Mouse (Mus musculus) kidney, embryonic 14.5 days (tissue): ENCODE results near the gene Eaf1. TPM values are rescaled to one million over a fixed set of nuclear protein-coding genes. Genes with fewer than 3 reads are reported as not detected.
A peak's percentile ranks its signal among the peaks of the same experiment; 100 is the strongest.

Experiments used
- ATAC-seq: fragments of 200-750 bp; cut with Nextera tagmentation; 2 replicates; pipeline ENCODE4 v1.8.0; 2017; ENCODE audit warnings: moderate number of reproducible peaks, mild to moderate bottlenecking, moderate TSS enrichment, moderate library complexity; ENCODE audit not compliant: low FRiP score, low TSS enrichment
- H3K27ac ChIP-seq: fragments of 300-500 bp; sonication (generic); 2 replicates; pipeline ENCODE4 v1.5.1; 2014; ENCODE audit warnings: low read depth, mild to moderate bottlenecking, low read length, moderate library complexity, mixed read lengths
- H3K27me3 ChIP-seq: fragments of 300-500 bp; sonication (generic); 2 replicates; pipeline ENCODE4 v1.6.1; 2014; ENCODE audit warnings: mild to moderate bottlenecking, low read length; ENCODE audit not compliant: control insufficient read depth, insufficient read depth
- H3K36me3 ChIP-seq: fragments of 300-500 bp; sonication (generic); 2 replicates; pipeline ENCODE4 v1.6.1; 2014; ENCODE audit warnings: low read length, mixed read lengths; ENCODE audit not compliant: control insufficient read depth, insufficient read depth
- H3K4me1 ChIP-seq: fragments of 300-500 bp; sonication (generic); 2 replicates; pipeline ENCODE4 v1.6.1; 2014; ENCODE audit warnings: low read length, mixed read lengths; ENCODE audit not compliant: control insufficient read depth, insufficient read depth
- H3K4me2 ChIP-seq: fragments of 300-500 bp; sonication (generic); replicated peaks from 2 replicates; pipeline ENCODE4 v1.6.1; 2014; ENCODE audit warnings: low read depth, mild to moderate bottlenecking, low read length
- H3K4me3 ChIP-seq: fragments of 300-500 bp; sonication (generic); 2 replicates; pipeline ENCODE4 v1.5.1; 2014; ENCODE audit warnings: mild to moderate bottlenecking, low read length
- H3K9ac ChIP-seq: fragments of 300-500 bp; sonication (generic); 2 replicates; pipeline ENCODE4 v1.6.1; 2014; ENCODE audit warnings: low read depth, mild to moderate bottlenecking, low read length, moderate library complexity
- H3K9me3 ChIP-seq: fragments of 300-500 bp; sonication (generic); 2 replicates; pipeline ENCODE4 v1.6.1; 2016; ENCODE audit warnings: low read length; ENCODE audit not compliant: control insufficient read depth
- WGBS: fragments of 180-500 bp; shearing (Covaris S2); extraction: QIAGEN DNeasy Blood & Tissue Kit; methylation state at CpG from one replicate; pipeline ENCODE4 v1.1.7; 2014; 5-methylcytosine and 5-hydroxymethylcytosine counted together
- polyA plus RNA-seq: library from polyadenylated mRNA; unstranded; fragments of >200 nt; fragmentation: Nextera tagmentation; extraction: Ambion mirVana; gene quantifications from 2 replicates; pipeline ENCODE4 v1.2.1, GENCODE M21; 2014

Eaf1 gene
- polyA plus RNA-seq, 1 experiment from 2014 or later = 29.0 TPM

GRCm38 (mm10) chr14:31525040-31525810 is 31.0 kb downstream of the Eaf1 start:
- no peak overlapping the region for H3K4me2 ChIP-seq

DNA sequence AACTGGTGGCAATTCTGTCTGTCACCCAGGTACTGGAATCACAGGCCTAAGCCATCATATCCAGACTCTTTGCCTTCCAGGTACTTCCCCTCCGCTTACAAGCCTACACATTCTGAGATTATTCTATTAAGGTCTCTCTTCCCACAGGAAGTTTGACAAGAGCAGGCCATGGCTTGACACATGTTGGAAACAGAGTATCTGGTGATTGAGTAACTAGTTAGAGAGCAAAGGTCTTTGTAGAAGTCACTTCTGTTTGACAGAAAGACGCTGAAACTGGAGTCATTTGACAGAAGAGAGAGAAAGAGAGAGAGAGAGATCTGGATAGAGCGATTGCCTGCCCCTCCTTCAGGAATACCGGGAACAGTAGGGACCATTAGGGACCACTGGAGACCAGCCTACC is 36.6 kb downstream of the Eaf1 start:
- ATAC-seq = no peak
- 83% methylated on average over 4 of the region's 4 CpGs for WGBS
- no peak overlapping the region for H3K4me2 ChIP-seq
- no peaks in the 10 kb centered on the region for H3K9me3 ChIP-seq
- no peak overlapping the region for H3K9ac ChIP-seq
- H3K4me1 ChIP-seq = no peaks in the 10 kb centered on the region
- no peak overlapping the region for H3K4me3 ChIP-seq
- no peak overlapping the region for H3K27ac ChIP-seq
- no peaks in the 10 kb centered on the region for H3K36me3 ChIP-seq
- no peaks in the 10 kb centered on the region for H3K27me3 ChIP-seq

More at GRCm38 (mm10) chr14:31525040-31525810, 31.0 kb downstream of the Eaf1 start:
- Histone ChIP-seq H3K9me3 (no peaks in the 10 kb centered on the region), H3K27me3 (no peaks in the 10 kb centered on the region), H3K4me3 (no peak overlapping the region), H3K36me3 (no peaks in the 10 kb centered on the region), H3K9ac (no peak overlapping the region), H3K27ac (no peak overlapping the region), H3K4me1 (no peaks in the 10 kb centered on the region)
- 77% methylated on average over 7 of the region's 7 CpGs for WGBS
- no peak for ATAC-seq

GRCm38 (mm10) chr14:31531506-31532148 is 37.4 kb downstream of the Eaf1 start:
- Histone ChIP-seq H3K9me3 (no peaks in the 10 kb centered on the region), H3K27ac (peak overlapping the region; percentile 20; the same call in 1 of the 2 replicates), H3K9ac (no peak overlapping the region), H3K4me2 (no peak overlapping the region), H3K4me1 (no peaks in the 10 kb centered on the region), H3K4me3 (no peak overlapping the region), H3K36me3 (no peaks in the 10 kb centered on the region), H3K27me3 (no peaks in the 10 kb centered on the region)
- 44% methylated on average over 12 of the region's 12 CpGs for WGBS
- no peak for ATAC-seq

DNA sequence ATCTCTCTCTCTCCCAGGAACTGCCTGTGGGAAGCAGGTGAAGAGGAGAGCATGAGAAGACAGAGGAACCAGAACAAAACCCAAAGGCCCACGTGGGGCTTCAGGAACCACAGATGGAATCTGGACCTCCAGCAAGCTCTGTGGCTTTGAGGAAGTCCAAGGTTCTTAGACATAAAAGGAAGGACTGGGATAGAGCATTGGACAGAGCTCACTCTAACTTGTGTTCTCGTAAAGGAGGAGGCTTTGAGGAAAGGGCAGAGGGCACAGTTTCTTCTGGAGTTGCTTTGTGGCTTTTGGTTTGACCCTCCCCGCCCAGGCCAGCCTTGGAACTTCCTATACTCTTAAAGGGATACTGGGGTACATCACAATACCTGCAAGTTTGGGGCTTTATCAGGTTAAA is 38.5 kb downstream of the Eaf1 start:
- H3K27ac ChIP-seq = no peak overlapping the region; the same call in 1 of the 2 replicates
- 66% methylated on average over 3 of the region's 3 CpGs for WGBS

GRCm38 (mm10) chr14:31537298-31537697 is 43.1 kb downstream of the Eaf1 start:
- Histone ChIP-seq H3K9ac (no peak overlapping the region), H3K4me3 (no peak overlapping the region), H3K27ac (no peak overlapping the region), H3K4me2 (no peak overlapping the region), H3K36me3 (no peaks in the 10 kb centered on the region), H3K9me3 (no peaks in the 10 kb centered on the region), H3K4me1 (no peaks in the 10 kb centered on the region), H3K27me3 (no peaks in the 10 kb centered on the region)
- WGBS = 59% methylated on average over 6 of the region's 6 CpGs
- 0 out of 2 replicates have a peak, but pooled peaks have one; percentile 20 for ATAC-seq

More for the DNA sequence above, 38.5 kb downstream of the Eaf1 start:
- Histone ChIP-seq H3K4me1 (no peaks in the 10 kb centered on the region), H3K36me3 (no peaks in the 10 kb centered on the region), H3K27me3 (no peaks in the 10 kb centered on the region), H3K9me3 (no peaks in the 10 kb centered on the region), H3K4me2 (no peak overlapping the region), H3K9ac (no peak overlapping the region), H3K4me3 (no peak overlapping the region)
- ATAC-seq = no peak

DNA sequence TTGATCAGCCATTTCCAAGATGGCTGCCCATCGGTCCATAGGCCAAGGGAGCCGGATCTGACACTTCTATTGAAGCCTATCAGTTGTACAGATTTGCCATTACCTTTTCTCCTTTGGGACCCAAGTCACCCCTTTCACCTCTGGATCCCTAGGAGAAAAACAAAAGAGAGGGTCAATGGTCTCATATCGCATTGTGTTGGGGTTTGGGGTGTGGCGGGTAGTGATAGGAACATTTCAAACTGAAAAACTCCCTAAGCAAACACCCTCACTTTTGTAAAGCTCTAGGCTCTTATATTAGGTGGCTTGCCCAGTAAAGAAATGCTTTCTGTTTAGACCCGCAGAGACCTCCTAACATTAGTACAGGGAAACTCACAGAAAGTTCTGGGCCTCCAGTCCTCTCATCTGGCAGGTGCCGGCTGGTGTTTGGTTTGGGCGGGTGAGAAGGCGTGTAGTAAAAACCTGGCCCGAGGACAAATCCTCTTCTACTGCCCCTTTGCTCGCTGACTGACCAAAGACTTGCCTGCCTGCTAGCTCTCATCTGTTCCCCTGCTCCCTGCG is 49.8 kb downstream of the Eaf1 start:
- no peaks in the 10 kb centered on the region for H3K36me3 ChIP-seq
- no peak overlapping the region for H3K27ac ChIP-seq
- no peaks in the 10 kb centered on the region for H3K4me1 ChIP-seq
- H3K9me3 ChIP-seq = no peaks in the 10 kb centered on the region
- 76% methylated on average over 11 of the region's 11 CpGs for WGBS
- ATAC-seq = no peak
- no peaks in the 10 kb centered on the region for H3K27me3 ChIP-seq
- no peak overlapping the region for H3K4me2 ChIP-seq
- no peak overlapping the region for H3K4me3 ChIP-seq
- H3K9ac ChIP-seq = no peak overlapping the region

DNA sequence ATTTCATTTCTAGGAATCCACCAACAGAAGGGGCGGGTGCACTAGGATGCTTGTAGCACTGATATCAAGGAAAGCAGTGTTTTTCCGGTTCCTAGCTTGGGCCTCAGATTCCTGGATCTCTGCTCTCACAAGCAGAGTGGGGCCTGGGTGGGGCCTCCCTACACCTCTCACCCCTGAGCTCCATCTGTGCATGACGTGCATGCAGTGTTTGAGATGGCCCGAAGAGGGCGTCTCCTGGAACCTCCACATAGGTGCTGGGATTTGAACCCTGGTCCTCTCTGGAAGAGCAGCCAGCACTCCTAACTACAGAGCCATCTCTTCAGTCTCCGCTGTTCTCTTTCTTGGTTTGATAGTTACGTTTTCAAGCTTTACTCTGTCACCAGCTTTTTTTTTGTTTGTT is 60.8 kb downstream of the Eaf1 start:
- no peaks in the 10 kb centered on the region for H3K36me3 ChIP-seq
- H3K9ac ChIP-seq = no peak overlapping the region
- 90% methylated on average over 7 of the region's 7 CpGs for WGBS

GRCm38 (mm10) chr14:31555963-31556434 is 61.8 kb downstream of the Eaf1 start:
- ATAC-seq = peak; percentile 62; the same call in 1 of the 2 replicates
- Histone ChIP-seq H3K4me2 (no peak overlapping the region), H3K27ac (no peak overlapping the region), H3K27me3 (no peaks in the 10 kb centered on the region), H3K4me1 (peaks cover 11% of the 10 kb centered on the region; the same call in 1 of the 2 replicates), H3K4me3 (no peak overlapping the region), H3K9me3 (no peaks in the 10 kb centered on the region), H3K36me3 (no peaks in the 10 kb centered on the region), H3K9ac (no peak overlapping the region)
- WGBS = 39% methylated on average over 14 of the region's 14 CpGs

More for the DNA sequence above, 60.8 kb downstream of the Eaf1 start:
- no peak overlapping the region for H3K4me3 ChIP-seq
- no peak overlapping the region for H3K4me2 ChIP-seq
- no peak for ATAC-seq
- H3K27ac ChIP-seq = no peak overlapping the region
- H3K4me1 ChIP-seq = peaks cover 6% of the 10 kb centered on the region; the same call in 1 of the 2 replicates
- H3K9me3 ChIP-seq = no peaks in the 10 kb centered on the region
- H3K27me3 ChIP-seq = no peaks in the 10 kb centered on the region
